Mouse (Mus musculus): ENCODE data around the gene L1cam.

GRCm38 (mm10) chrX:73867256-73867655 is 28.6 kb downstream of the L1cam start:
- no peak for TF ChIP-seq CTCF (IDR thresholded peaks at IDR 0.05; ENCODE audit: control insufficient read depth, insufficient read depth, insufficient replicate concordance, low read depth, low read length)
- TF ChIP-seq POLR2A (IDR thresholded peaks at IDR 0.05; ENCODE audit: control insufficient read depth, low read depth, low read length) = no peak
